Mouse (Mus musculus): ENCODE data around the gene Vps29.

DNA sequence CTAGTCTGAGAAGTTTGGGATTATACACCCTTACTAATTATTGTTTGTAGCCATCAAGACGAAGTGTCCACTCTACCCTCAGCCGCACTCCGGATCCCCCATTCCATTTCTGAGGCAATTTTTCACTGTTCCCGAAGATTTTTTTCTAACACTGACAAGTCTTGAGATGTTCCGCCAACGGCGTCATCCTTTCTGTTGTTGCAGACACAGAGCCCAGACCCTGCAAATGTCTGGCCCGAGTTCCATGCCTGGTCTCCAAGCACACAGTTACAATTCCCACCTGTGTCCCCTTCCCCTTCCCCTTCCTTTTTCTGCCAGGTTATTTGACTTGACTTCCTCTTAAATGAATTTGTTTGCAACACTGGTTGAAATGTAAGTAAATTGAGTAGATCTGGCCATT, 45.7 kb downstream of the Vps29 start:
- TF ChIP-seq CTCF (IDR thresholded peaks at IDR 0.05; ENCODE audit: extremely low read depth, insufficient read depth, insufficient read length, insufficient replicate concordance) (no peak), POLR2A (IDR thresholded peaks at IDR 0.05; ENCODE audit: low read depth, low read length) (no peak)
